Mouse (Mus musculus): ENCODE results near the gene Marveld1.

- no peak for TF ChIP-seq CTCF (IDR thresholded peaks at IDR 0.05; ENCODE audit: extremely low read depth, insufficient read depth, insufficient read length, insufficient replicate concordance)
- TF ChIP-seq POLR2A (IDR thresholded peaks at IDR 0.05; ENCODE audit: low read depth, low read length): no peak
Observed at GRCm38 (mm10) chr19:42198026-42198425, 50.8 kb downstream of the Marveld1 start.
